Mouse (Mus musculus): ENCODE data around the gene Gch1.
"Not testable (repeated sequence)": the region's sequence is repeated elsewhere in the genome, so short reads cannot be mapped to it uniquely, and the experiment has no call there.

The Gch1 gene

DNA sequence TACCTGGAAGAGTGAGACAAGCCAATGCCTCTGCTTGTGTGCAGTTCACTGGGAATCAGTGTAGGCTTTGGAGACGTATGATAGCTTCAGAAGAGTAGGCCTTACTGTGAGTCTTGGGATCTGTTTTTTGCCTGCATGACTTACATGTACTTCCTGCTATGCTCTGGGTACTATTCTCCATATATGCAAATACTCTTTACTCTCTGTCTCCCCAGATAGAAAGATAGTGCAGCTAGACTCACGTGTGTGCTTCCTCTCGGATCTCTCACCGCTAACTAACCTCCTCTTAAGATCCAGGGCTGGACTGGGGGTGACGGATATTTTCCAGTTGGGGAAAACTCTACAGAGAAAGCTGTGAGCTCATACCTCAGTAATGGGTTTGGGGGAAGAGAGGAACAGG lies 23.5 kb downstream of the Gch1 start:
- in situ Hi-C loops (cut with MseI, MboI): no loop called here

DNA sequence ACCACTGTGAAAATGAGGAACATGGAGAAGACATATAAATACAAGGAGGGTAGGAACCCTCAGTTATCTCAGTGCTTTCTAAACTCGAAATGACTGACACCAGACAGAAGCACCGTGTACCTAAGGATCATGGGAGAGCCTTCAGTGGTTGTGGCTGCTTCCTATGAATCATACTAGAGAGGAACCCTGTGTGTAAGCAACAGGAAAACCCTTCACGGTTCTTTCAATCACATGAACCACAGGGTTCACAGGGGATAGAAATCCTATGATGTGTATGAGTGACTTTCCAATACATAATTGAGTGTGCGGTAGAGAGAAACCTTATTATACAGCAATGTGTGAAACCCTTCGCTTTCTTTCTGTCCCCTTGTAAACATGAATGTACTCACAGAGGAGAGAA lies 24.1 kb downstream of the Gch1 start:
- in situ Hi-C loops (cut with MseI, MboI): no loop called here

DNA sequence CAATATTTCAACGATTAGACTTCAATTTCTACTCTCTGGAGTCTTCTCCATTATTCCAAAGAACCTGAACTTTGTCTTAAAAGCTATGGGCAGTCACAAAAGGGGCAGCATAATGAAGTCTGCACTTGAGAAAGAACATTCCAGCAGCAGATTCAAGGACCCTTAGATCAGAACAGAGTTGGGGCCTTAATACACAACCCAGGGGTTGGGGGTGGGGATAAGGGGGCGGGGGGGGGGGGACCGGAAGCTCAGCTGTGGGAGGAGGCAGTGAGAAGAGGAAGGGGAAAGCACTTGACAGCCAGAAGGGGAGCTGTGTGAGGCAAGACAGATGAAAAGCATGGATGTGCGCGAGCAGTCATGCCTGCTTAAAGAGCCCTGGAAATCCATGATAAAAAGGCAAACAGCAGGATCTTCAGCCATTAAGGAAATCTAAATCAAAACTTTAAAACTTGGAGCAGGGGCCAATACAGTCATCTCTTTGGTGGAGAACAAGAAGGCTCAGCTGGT lies 27.2 kb downstream of the Gch1 start:
- in situ Hi-C loops (cut with MseI, MboI): no loop called here

DNA sequence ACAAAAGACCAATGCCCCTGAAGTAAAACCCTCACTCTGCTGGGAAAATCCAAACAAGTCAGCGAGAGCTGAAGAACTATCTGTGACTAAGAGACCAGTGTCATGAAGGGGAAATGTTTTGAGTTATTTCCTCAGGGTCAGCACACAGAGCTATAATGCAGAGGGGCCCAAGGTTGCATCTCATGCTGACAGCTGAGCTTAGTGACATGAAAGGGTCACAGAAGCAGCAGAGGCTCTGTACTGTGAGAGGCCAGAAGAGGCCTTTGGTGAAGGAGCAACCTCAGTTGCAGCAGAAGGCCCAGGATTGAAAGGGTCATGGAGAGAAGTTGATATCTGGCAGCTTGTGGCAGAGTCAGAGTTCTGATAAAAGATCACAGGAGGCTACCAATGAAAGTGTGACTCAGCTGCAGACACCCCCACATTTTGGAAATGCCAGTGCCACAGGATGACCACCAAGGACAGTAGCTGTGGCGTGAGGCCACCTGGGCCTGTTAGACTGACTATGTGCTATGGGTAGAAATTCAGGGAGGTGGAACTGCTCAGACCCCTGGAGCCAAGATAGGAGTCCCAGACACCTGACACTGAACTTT lies 29.1 kb downstream of the Gch1 start:
- in situ Hi-C loops (cut with MseI, MboI): no loop called here

DNA sequence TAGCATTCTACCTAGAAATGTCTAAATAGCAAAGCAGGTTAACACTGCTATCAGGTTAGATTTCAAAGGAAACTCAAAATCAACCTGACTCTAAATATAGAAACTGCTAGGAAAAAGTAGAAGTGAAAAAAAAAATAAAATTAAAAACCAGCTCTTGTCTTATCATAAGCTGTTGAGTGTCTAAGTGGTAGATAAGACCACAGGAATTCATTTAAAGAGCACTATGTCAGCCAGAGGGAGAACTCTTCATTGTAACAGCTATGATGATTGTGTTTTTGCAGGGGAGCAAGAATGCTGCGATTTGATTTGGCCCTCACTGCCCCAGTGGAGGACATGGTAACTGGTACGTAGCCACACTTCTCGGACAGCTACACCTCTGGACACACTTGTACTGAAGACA lies 34.9 kb downstream of the Gch1 start:
- in situ Hi-C loops (cut with MseI, MboI): no loop called here

DNA sequence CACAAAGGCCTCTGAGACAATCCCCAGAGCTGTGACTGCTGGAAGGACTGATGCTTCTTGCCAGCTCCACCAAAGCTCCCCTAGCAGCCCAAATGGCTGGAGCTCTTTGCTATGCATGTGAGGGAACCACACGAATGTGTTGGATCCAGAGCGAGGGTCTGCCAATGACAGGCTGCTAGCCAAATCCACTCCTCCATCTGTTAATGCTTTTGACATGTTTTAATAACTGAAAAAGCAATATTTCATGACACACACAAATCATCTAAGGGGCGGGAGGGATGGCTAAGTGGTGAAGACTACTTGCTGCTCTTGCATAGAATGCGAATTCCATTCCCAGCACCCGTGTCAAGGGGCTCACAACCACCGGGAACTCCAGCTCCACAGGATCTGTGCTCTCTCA lies 37.9 kb downstream of the Gch1 start:
- in situ Hi-C loops (cut with MseI, MboI): no loop called here

DNA sequence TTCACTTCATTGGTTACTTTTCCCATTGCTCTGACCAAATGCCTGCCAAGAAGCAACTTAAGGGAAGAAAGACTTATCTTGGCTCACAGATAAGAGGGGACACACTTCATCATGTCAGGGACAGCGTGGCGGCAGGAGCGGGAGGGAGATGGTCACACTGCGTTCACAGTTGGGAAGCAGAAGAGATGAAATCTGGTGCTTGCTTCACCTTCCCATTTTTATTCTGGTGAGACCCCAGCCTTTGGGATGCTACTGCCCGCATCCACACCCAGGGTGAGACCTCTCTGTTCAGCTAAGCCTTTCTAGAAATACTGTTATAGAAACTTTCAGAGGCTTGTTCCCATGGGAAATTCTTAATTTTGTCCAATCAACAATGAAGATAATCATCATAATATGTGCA lies 44.9 kb downstream of the Gch1 start:
- in situ Hi-C loops (cut with MseI, MboI): no loop called here

DNA sequence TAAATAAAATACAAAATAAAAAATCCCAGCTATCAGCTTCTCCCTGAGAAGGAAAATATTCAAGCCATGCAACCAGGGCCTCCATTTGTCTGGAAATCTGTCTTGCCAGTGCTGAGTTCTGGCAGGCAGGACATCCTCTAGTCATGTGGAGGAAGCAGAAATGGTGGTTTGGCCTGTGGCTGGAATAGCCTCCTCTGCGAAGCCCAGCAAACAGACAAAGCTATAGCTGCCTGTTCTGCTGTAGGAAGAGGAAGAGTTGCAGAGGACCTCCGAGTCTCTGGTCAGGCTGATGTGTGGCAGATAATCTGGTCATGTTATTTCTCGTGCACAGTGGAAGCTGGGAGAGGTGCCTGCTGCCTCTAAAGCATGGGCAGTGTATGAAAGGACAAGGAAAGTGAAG lies 50.4 kb downstream of the Gch1 start:
- in situ Hi-C loops (cut with MseI, MboI): no loop called here

DNA sequence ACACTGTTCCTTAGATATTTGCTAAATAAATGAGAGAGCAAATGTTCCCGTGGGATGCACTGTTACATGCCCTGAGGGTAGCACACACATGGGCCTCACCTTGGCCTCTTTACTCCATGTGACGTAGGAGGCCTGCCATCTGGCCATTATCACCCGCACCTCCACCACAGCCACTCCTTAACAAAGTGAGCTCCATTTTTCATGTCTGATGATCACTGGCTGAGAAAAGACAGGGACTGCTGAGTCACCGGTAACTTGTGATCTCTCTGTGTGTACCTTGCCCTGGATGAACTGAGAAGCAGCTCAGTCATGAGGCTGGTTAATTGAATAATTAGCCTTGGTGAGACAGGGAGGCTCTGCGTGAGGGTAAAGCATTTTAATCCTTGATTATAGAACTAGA lies 52.6 kb downstream of the Gch1 start:
- in situ Hi-C loops (cut with MseI, MboI): no loop called here

DNA sequence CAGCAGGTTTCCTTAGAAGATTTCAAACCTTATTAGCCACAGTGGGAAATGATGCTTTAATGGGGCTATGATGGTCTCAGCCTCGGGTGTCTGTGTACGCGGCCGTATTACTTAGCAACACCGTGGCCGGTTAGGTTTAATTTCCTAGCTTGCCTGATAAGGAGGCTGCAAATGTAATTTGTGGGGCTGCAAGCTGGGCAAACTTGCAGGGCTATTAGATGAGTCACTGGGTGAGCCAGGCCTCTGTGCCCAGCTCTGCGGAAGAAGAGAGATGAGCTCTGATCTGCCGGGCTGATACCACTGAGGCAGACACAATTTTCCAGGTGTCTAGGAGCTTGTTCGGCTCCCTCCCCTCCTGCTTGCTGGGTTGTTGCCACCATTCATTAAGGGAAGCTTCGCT lies 55.3 kb downstream of the Gch1 start:
- in situ Hi-C loops (cut with MseI, MboI): no loop called here

DNA sequence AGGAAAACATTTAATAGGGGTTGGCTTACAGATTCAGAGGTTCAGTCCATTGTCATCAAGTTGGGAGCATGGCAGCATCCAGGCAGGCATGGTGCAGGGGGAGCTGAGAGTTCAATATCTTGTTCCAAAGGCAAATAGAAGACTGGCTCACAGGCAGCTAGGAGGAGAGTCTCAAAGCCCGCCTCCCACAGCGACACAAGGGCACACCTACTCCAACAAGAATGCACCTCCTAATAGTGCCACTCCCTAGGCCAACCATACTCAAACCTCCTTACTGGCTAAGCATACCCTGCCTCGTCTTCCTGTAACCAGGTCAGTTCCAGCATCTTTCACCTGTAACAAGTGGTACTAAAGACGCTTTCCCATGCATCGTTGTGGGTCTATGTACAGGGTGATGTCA lies 61.2 kb downstream of the Gch1 start:
- in situ Hi-C loops (cut with MseI, MboI): no loop called here

DNA sequence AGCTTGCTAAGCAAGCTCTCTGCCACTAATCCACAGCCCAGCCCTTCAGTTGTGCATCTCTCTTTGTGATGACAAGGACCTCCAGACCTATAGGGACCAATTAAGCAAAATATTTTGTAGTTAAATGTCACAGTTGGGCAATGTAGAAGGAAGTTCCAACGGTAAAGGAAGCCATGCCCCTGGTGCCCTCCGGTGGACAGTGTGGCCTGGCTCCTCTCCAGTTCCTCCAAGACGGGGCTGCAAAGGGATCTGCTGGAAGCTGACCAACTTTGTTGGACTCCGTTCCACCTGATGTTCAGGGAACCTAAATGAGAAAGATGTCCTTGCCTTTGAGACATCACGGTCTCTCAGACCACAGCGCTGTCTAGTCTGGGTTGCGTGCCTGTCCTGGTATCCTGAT lies 71.7 kb downstream of the Gch1 start:
- in situ Hi-C loops (cut with MseI, MboI): no loop called here

DNA sequence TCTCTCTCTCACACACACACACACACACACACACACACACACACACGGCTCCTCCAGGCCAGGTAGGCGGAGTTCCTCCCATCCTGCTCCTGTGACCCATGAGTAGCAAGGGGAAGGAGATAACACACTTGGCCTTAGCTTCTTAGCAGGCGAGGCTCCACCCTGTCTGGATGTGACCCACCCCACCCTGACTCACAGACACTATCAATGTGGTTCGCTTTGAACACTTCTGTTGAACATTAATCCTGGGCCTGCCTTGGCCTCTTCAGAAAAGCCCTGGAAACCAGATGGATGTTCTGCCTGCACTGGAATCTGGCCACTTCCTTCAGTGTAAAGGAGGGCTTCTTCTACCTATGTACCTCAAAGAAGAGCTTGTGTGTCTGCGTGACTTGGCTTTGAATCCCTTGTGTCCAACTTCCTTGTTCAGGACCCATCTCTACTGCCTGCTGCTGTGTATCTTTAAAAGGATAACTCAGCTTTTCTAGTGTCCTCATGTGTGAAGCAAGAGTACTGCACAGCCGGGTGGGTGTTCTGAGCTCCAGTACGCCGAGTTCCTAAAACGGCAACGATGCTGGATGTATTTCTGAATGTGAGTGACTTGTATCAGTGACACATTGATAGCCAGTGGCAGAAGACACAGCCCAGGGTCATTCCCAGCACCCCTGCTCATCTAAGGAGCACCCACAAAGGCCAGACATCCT lies 73.0 kb downstream of the Gch1 start:
- in situ Hi-C loops (cut with MseI, MboI): no loop called here

DNA sequence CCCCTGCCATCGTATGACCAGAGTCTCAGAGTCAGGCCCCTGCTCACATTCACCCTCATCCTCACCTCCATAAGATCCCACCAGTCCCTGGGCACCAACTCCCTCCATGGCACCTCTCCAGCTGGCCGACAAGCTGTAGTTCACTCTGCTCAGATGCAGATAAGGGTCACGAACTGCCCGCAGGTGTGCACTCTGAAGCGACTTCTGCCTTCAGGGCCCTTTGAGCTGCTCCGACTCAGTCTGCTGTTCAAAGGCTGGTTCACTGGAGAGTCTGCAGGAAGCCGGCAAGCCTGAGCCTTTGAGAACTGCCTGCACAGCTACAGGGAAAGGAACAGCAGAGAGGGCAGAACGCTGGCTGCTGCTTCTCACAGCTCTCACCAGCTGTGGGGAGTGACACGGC lies 74.1 kb downstream of the Gch1 start:
- in situ Hi-C loops (cut with MseI, MboI): no loop called here

DNA sequence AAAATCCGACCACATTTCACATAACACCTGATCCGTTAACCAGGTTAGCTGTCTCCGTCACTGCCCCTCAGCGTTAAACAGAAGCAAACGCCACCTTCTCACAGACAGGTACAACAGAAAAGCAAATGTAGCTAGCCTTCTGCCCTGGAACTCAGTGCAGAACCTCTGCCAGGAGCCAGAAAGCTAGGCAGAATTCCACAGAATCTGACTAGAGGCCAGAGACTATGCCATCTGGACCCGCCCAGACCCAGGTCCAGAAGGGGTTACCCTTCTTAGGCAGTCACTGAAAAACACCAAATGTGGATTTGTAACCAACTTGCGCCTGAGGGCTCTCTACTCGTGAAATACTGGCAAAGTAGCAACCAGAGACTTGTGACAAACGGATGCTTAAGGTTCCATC lies 77.9 kb downstream of the Gch1 start:
- in situ Hi-C loops (cut with MseI, MboI): no loop called here

DNA sequence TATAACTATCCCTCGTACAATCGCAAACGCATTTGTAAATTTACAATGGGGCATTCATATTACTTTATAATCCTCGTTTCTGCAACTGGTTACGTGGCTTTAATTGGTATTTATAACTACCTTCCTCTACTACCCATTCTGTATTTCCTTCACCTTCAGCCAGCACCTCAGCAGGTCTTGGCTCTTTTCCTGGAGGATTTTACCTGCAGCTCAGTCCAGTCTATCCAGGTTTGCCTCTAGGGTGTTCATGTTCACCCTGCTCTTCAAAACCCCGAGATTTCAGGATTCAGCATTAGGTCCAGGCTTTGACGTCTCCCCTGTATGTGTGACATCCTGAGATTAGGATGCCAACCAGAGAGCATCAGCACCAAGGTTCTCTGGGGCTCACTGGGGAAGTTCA lies 78.8 kb downstream of the Gch1 start:
- in situ Hi-C loops (cut with MseI, MboI): not testable (repeated sequence)

DNA sequence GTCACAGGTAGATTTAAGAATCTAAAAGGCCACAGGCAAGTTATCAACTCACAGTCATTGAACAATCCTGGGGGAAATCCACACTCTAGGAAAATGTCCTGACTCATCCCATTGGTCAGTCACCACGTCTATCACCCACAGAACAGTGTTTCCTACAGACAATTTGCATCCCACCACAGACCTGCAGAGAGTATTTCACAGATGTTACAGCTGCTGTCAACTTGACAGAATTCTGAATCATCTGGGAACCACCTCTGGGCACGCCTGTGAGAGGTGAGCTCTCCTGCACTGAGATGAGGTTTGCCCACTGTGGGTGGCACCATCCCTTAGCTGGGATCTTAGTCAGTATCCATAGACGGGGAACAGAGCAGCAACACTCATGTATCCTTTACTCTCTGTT lies 81.8 kb downstream of the Gch1 start:
- in situ Hi-C loops (cut with MseI, MboI): no loop called here

DNA sequence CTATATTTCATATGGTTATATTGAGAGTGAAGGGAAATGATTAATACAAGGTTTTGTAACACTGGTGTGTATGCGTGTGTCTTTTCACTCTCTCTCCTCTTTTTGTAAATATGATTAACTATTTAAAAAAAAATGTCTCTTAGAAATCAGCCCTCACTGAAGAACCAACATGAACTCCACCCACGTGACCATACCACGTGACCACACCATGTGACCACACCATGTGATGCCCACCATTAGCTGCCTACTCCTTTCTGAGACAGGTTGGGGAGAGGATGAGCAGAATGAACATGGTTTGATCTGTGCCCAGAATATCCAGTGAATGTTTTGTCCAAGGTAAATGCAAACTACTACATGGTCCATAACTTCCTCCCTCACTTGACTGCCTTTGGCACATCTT lies 83.5 kb downstream of the Gch1 start:
- in situ Hi-C loops (cut with MseI, MboI): no loop called here

DNA sequence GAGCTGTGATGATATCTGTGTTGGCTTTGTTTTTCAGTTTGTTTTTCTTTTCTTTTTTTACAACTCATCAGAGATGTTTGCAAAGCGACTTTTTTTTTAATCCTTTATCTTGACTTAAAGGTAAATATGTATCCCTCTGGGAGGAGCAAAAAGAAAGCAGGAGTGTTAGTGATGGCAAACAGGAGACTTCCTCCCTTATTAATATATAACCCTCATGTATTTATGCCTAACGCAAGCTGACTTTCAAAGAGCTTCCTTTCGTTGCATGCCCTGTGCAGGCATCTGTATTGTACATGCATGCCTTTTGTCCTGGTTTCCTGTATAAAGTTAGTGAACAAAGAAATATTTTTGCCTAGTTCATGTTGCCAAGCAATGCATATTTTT lies 84.0 kb downstream of the Gch1 start:
- in situ Hi-C loops (cut with MseI, MboI): no loop called here

DNA sequence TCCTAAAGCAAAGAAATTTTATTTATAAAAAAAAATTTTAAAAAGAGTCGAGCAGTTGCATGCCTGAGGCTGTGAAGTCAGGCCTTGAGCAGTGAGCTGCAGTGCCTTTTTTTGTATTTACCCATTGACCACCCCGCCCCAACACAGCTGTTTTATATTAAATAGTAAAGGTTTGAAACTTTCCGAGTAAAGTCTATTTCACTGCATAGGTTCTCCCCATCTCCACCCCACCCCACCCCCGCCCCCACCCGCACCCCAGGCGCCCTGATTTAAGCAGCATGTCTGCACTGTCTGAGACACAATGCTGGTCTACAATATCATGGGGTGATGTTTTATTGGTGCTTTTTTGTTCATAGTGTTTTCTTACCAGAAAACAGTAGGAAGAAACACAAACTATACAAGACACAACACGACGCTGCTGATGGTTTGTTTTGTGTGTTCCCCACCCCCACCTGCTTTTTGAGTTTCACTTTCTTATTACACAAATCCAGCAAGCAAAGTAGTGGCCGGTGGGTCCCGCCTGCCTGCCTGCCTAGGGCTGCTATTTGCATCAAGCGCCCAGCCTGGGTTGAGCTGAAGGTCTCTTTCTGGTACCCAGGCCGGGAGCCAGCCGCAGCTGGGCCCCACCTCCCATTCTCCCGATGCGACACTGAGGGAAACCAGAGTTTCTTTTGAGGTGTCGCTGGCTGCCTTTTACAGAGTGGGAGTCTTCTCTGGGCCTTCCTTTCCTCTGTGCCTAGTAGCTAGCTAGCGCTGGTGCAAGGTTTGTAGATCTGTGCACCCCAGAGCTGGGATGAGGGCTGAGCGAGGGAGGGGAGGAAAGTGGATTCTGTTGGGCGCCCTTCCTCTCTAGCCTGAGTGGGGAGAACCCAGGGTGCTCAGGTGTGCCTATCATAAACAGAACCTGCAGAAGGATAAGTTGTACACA lies 84.7 kb downstream of the Gch1 start:
- in situ Hi-C loops (cut with MseI, MboI): no loop called here

All from mouse trophoblast stem cell (cell line).